Mouse (Mus musculus): ENCODE measurements around the gene Atg4d.
A peak's percentile ranks its signal among the peaks of the same experiment; 100 is the strongest.
"Not testable (repeated sequence)": the region's sequence is repeated elsewhere in the genome, so short reads cannot be mapped to it uniquely, and the experiment has no call there.

Atg4d gene

DNA sequence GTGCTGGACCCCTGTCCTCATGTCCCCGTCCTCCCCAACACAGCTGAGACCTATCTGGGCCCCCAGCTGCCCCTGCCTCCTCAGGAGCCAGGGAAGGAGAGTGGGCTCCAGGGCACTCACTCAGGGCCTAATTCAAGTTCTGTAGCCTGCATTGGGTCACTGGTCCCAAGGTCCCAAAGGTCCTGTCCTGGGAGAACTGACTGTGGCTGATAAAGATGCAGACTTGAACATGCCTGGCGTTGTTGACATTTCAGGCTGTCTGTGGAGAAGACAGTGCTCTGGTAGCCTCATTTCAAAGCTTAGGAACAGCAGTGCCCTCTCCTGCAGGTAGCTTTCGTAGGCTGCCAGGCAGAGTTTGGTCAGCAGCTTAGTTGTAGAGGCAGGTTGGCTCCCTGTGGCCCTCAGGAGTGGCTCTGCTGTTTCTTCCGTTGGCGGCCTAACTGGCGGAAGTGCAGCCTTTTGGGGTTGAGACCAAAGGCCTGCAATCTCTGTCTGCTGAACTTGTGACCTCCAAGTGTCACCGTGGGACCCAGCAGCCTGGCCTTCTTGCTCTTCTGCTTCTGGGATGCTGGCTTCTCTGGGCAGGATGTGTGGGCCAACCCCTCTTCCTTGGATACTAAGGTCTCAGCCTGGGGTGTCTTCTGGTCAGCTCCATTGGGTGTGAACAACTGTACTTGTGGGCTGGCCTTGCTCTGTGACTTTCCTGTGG lies 8.6 kb downstream of the Atg4d start:
- no peak for DNase-seq (ENCODE audit: low spot score in 2 of 2)

DNA sequence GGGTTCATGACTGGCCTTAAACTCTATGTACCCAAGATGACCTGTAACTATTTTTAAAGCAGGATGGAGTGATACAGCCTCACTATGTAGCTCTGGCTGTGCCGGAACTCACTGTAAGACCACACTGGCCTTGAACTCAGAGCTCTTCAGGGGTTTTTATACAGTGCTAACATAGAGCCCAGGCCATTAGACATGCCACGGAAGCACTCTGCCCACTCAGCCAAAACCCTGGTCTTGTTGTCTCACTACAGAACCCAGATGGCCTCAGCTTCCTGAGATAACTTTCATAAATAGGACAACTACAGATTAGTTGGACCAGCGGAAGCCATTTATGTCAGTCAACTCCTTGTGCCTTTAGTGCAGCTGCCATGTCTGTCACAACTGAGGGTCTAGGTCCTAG lies 9.2 kb downstream of the Atg4d start:
- no peak for DNase-seq (ENCODE audit: low spot score in 2 of 2)

DNA sequence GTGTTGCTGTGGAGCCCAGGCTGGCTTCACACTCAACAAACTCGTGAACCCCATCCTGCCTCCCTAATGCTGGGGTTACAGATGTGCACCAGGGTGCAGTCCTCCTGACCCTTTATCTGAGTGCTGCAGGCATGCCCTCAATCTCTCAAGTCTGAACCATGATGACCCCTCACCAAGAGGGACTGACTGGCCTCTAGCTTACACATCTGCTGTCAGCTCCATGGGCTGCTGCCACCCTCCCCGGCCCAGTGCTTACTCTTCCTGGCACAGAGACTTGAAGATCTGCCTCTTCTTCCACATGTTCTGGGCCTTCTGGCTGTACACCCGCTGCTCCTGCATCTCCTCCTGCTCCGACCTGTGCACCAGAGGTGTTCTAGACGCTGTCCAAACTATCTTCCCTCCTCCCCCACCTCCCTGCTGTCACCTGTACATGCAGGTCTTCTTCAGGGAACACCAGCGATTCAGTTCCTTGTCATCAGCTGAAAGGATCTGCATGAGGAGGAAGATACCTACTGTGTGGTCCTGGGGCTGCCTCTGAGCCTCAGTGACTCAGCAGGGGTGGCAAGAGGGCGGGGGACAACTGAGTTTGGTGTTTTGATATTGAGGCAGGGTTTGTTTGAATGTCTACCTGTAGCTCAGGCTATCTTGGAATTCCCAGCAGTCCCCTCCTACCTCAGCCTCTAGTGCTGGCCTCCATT lies 10.1 kb downstream of the Atg4d start:
- DNase-seq (ENCODE audit: low spot score in 2 of 2) = no peak

DNA sequence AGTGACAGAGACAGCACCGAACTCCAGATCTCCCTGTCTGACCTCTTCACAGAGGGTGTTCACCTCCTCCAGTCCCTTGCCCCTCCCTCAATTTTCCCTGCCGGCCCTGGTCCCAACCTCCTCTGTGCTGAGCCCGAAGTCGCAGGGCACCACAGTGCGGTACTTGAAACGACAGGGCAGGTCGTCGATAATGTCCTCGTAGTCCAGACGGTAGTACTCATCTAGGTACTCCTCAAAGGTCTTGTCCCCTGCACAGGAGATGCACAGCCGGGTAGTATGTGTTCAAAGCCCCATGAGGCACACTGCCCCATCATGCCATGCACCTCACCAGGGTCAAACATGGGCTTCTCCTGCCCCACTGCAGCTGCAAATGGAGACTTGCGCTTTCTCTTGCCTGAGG lies 10.6 kb downstream of the Atg4d start:
- DNase-seq (ENCODE audit: low spot score in 2 of 2) = no peak

DNA sequence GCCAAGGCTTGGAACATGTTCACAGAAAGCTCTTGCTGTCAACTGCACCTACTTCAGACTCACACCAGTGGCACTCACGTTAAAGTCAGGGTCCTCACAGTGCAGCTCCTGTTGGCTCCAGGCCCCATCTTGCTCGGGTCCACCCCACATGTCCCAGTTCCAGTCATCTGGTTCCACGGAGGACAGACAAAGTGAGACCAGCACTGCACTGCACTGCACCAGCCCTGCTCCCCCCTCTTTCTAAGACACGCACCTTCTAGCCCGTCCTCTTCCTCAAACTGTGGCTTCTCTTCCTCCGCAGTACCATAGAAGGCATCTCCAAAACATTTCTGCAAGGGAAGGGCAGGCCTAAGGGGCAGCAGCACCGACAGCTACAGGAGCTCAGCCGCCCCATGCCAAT lies 11.2 kb downstream of the Atg4d start:
- no peak for DNase-seq (ENCODE audit: low spot score in 2 of 2)

DNA sequence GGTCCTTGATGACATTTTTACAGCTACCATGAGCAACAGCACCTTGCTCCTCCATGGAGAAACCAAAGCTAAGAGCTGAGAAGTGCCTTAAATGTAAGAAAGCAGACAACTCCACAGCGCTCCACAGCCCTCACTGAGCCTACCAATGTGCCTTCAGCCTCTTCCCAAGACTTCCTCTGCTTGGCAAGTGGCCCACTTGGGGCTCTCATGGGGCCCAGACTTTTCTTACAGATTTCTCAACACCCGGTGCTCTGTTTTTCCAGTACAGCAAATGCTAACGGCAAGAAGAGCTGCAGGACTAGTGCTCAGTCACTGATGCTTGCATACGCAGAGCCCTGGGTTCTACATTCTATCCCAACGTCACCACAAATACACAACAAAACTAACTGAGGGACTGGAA lies 12.7 kb downstream of the Atg4d start:
- no peak for DNase-seq (ENCODE audit: low spot score in 2 of 2)

DNA sequence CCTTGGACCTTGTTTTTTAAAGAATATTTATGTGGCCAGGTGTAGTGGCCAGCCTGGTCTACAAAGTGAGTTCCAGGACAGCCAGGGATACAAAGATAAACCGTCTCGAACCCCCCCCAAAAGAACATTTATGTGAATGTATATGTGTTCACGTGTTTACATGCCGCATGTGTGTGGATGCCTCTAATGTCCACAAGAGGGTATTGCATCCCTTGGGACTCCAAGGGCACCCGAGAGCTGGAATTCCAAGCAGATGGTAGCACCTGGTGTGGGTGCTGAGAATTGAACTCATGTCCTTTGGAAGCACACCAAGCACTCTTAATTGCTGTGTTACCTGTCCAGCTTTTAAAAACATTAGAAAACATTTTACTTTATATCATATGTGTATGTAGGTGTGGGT lies 18.5 kb downstream of the Atg4d start:
- no peak for DNase-seq (ENCODE audit: low spot score in 2 of 2)

DNA sequence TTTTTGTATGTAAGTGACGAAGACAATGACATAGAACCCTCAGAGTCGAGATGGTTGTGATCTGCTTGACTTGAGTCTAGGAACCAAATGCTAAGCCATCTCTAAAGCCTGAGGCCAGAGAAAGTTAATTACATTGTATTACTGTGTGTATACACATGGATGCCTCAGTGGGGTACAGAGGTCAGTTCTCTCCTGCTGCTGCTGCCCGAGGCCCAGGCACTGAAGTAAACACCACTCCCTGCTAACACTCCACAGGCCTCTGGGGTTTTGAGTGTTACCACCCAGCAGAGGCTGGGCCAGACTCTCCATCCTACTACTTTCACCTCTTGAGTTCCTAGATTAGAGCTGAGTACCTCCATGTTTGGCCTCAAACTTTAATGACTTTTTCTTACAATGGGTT lies 18.9 kb downstream of the Atg4d start:
- no peak for DNase-seq (ENCODE audit: low spot score in 2 of 2)

DNA sequence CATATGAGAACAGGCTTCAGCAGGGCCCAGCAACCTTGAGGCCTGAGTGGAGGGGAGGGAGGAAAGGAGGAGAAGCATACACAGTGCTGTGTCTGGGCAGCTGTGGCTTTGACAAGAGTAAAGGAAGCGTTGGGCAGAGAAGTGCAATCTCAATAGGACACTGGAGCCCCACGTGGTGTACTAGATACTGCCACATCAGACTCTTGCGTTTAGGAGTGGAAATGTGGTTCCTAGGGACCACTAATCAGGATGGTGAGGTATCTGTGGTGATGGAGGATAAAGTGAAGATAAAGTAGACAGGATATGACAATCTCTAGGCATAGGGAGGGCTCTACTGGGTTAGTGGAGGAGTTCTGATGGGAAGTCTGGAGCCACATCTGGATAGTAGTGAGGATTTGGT lies 21.7 kb downstream of the Atg4d start:
- DNase-seq (ENCODE audit: low spot score in 2 of 2) = no peak

DNA sequence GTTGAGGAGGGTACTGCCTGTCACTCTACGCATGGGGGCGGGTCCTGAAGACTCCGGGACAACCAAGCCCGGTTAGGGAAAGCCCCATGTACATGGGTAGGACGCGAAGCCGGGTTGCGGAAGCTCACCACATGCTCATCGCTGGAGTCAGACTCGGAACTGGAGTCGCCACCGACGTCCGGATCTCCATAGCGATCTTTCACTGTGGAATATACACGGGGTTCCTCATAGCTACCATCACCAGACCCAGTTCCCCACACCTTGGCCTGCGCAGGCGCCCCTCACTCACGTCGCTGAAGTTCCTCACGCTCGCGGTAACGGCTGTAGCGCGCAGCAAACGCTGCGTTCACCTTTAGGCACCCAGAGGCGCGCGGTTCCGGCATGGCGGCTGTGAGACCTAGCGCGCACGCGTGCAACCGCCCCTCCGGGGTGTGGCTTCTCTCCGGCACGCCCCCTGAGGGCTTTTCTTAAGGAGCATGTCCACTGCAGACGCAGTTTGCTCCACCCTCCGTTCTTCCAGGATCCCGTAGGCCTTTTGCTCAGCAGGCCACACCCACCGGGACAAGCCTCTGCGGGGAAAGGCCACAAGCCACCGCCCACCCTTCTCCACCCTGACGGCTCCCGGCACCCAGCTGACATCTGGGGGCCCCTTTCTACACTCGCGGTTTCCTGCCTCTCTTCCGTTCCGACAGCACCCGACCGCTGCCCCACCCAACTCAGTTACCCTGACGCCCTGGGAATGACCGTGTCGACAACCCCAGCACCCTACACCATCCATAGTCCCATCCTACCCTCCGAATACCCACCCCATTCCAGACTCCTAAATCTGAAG lies 22.7 kb downstream of the Atg4d start, which contains the start of gene Kri1:
TSS of gene Kri1 (minus strand) at position 399 of the 832 bp plus-strand sequence.
- DNase-seq (ENCODE audit: low spot score in 2 of 2) = peak; percentile 95 to 96

DNA sequence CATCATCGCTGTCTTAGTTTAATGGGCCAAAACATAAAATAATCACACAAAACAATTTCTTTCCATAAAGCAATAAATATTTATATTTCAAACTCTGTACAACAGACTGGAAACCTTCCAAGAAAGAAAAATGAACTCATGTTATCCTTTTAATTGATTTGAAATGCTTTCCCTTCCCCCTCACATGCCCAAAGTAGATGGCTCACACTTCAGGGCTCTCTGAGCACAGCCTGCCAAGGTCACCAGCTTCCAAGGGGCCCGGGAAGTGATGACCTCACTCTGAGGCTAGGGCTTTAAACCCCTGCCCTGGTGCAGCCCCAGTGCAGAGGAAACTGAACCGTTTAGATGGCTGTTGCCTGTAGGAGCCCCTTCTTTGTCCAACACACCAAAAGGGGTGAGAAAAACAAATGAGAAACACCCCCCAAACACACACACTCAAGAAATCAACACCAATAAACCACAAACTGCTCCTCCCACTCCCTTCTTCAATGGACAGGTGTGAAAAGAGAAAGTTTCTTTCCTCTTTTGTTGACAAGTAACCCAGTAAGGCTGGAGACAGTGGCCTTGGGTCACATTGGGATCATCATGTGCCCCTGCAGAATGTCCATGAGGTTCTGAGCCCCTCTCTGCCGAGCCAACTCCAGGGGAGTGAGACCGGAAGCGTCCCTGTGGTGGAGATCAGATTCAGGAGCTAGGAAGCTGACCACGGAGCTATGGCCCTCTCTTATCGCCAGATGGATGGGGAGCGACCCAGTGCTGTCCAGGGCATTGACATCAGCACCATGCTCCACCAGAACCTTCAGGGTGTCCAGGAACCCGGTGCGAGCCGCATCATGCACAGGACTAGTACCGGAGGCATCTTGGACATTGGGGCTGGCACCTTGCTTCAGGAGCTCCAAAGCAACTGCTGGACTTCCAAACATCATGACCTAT lies 23.6 kb downstream of the Atg4d start:
- no peak for DNase-seq (ENCODE audit: low spot score in 2 of 2)

DNA sequence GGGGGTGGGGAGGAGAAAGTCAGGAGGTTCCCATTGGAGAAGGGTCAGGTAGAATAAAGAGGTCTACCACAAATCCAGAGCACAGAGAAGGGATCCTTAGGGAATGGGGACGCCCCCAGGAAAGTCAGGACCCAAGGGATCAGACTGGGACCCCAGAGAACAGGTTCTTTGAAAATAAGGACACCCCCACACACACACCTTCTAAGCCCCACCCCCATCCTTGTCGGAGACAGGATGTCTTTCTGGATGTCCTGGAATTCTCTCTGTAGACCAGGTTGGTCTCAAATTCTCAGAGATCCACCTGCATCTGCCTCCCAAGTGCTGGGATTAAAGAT lies 24.2 kb downstream of the Atg4d start:
- no peak for DNase-seq (ENCODE audit: low spot score in 2 of 2)

DNA sequence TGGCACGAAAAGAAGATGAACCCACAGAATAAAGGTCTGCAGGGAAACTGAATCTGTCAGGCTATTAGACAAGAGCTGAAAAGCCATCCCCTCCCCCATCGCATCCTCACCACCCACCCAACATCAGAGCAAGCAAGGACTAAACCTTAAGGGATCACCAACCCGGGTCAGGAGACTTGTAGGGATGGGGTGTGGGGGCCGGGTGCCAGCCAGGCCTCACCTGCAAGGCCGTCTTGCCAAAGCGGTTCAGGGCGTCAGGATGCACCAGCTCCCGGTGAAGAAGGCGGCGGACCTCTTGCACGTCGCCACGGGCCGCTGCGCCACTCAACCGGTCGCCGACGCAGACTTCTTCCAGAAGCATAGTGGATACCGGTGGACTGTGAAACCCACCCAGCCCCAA lies 25.5 kb downstream of the Atg4d start:
- no peak for DNase-seq (ENCODE audit: low spot score in 2 of 2)

DNA sequence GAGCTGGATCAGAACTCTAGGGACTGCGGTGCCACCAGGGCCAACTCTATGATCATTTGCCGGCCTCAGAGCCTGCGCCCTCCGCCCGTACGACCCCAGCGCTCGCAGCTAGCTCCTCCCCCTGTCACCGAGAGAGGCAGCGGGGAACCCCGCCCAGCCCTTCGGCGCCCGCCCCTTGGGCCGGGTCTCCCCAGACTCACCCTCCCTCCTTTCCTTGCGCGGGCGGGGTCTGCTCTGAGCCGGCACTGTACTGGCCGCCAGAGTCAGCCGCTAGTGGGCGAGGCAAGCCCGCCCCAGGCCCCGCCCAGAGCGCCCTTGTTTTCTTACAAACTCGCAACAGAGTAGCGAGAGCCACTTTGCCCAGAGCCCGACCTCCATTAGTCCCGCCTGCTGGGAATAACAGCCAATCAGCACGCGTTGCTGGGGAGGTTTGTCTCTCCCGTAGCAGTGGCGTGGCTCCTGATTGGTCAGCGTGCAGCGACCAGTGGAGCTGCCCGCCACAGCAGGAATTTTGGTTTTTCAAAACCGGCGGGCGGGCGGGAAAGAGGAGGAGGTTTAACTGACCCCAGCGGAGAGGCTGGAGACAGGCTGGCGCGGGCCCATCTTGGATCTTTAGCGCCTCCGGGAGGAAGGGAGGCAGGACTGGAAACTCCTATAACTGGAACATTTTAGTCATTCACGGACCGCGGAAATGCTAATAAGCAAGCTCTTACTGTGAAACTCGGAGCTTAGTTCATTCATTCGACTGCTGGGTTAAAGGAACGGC lies 26.1 kb downstream of the Atg4d start, which contains the start of gene Cdkn2d:
TSS of gene Cdkn2d (minus strand) at position 386 of the 766 bp plus-strand sequence.
- peak; percentile 100 for DNase-seq (ENCODE audit: low spot score in 2 of 2)

DNA sequence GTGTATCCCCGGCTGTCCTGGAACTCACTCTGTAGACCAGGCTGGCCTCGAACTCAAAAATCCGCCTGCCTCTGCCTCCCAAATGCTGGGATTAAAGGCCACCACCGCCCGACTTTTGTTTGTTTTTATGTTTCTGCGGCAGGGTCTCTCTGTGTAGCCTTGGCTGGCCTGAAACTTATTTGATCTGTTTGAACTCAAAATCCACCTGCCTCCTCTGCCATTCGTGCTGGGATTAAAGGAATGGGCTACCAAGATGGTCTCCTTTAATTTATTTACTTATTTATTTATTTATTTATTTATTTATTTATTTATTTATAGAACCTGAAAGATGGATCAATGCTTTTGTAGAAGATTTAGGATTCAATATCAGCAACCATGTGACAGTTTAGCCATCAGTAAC lies 26.8 kb downstream of the Atg4d start:
- not testable (repeated sequence) for DNase-seq (ENCODE audit: low spot score in 2 of 2)

DNA sequence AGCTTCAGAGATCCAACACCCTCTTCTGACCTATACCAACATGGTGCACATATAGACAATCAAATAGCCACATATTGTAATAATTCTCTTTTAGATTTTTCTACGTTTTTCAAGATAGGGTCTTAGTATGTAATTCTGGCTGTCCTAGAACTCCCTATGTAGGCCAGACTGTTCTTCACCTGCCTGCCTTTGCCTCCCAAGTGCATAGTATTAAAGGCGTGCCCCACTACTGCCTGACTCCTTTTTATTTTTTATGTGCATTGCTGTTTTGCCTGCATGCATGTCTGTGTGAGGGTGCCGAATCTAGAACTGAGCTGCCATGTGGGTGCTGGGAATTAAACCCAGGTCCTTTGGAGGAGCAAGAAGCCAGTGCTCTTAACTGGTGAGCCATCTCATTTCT lies 27.2 kb downstream of the Atg4d start:
- DNase-seq (ENCODE audit: low spot score in 2 of 2) = no peak

DNA sequence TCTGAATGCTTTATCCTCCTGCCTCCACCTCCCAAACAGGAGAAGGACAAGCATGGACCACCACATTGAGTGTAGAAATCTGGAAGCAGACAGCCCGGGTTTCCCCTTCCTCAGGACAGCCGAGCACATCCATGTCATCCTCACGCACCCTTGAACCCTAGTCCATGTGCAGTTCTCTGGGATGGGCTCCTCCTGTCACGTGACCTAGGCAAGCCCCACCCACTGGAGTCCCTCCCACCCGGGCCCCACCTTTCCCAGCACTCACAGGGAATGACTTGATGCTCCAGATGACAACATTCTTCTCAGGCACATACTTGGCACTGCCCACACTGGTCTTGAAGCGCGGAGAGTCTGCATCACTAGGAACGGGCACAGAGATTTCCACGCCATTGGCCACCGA lies 33.9 kb downstream of the Atg4d start:
- no peak for DNase-seq (ENCODE audit: low spot score in 2 of 2)

DNA sequence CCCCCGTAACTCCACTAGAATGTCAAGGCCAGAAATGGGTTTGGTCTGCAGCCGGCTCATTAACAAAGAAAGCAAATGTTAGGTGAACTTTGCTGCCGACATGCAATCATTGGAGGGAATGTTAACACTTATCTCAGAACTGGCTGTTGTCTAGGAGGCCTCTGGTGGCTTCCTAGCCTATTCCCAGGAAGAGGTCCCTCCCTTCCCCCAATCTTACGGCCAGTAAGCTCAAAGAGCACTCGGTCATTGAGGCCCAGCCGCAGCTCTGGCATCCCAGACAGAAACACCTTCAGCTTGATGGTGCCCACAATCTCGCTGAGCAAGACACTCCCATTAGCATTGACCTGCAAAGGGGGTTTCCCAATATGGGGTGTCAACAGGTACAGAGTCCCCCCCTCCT lies 40.0 kb downstream of the Atg4d start:
- no peak for DNase-seq (ENCODE audit: low spot score in 2 of 2)

DNA sequence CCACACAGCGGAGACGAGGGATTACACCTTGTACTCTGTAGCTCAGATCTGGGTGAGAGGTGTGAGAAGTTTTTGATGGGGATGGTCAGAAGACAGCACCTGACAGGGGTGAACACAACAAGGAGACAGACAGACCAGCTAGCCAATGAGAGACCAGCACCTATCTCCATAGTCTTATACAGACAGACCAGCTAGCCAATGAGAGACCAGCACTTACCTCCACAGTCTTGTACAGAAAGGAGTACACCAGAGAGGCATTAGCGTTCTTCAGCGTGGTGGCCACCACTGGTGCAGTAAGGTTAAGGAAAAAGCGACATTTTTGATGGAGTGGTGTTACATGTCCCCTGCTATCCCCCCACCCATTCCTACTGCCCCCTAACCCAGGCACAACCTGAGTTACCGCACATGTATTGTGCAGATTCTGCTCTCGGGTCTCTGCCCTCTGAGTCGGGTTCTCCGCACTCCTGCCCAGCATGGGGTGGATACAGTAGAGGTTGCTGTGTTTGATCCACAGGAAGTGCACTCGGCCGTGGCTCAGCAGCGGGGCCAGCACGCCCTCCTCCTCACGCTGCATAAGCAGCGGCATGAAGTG lies 44.2 kb downstream of the Atg4d start:
- DNase-seq (ENCODE audit: low spot score in 2 of 2) = no peak

DNA sequence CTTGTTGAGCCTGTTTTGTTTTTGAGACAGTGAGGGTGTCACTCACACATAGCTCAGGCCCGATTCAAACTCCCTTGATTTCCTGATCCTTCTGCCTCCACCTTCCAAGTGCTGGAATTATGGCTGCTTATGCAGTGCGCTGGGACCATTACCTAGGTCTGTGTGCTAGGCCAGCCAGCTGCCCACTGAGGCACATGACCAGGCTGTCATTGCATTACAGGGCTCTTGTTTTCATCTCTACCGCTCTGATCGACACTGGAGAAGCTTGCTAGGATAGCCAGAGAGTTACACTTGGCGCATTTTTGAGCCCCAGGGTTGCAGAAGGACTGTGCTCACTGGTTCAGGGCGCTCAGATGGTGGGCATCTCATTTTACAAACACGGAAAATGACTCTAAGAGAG lies 46.6 kb downstream of the Atg4d start:
- no peak for DNase-seq (ENCODE audit: low spot score in 2 of 2)

Data from urinary bladder, postnatal 4 days (tissue).